Mouse (Mus musculus): Measurements from ENCODE around the gene Polr3gl. TPM values are rescaled to one million over a fixed set of nuclear protein-coding genes. Genes with fewer than 3 reads are reported as not detected.
"Not testable (repeated sequence)": the region's sequence is repeated elsewhere in the genome, so short reads cannot be mapped to it uniquely, and the experiment has no call there.

The Polr3gl gene
- polyA plus RNA-seq, 1 experiment from 2014 or later, result 36.4 TPM

DNA sequence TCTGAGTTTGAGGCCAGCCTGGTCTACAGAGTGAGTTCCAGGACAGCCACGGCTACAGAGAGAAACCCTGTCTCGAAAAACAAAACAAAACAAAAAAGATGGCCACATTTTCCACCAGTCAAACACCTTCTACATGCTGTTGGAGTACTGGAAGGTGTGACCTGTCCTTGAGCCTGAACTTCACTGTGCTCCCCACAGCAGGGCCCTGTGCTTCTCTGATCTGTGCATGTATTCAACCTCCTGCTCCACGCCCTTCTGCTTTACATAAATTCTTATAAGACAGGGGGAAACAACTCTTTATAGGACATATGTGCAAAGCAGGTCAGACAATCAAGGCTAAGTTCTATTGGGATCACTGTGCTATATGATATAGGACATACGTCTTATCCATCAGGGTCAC is 29.2 kb upstream of the Polr3gl start:
- peaks cover 30% of the 10 kb centered on the region for H3K36me3 ChIP-seq (ENCODE audit: control insufficient read depth, insufficient read depth)

DNA sequence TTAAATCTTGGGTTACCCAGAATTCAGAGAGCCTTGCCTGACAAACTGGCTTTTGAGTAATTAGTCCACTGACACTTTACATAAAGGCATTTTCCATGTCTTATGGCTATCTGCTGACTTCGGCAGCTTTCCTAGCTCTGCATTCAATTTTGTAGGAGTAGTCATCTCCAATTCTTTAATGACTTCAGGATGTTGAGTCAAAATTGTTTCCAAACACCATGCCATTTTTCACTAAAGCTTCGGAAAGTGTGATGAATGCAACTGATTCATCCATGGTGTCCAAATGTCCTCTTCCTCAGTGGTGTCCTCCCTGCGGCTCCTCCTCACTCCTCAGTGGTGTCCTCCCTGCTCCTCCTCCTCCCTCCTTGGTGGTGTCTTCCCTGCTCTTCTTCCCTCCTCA is 24.0 kb upstream of the Polr3gl start:
- no peaks in the 10 kb centered on the region for H3K27me3 ChIP-seq (ENCODE audit: control insufficient read depth, insufficient read depth, low read length)
- ATAC-seq (replicated peaks; ENCODE audit: extremely low read depth, insufficient read depth, low FRiP score), result no peak
- H3K27ac ChIP-seq (ENCODE audit: low read length), result no peak overlapping the region
- no peak overlapping the region for H3K9ac ChIP-seq (ENCODE audit: low read length)
- H3K4me1 ChIP-seq (ENCODE audit: control insufficient read depth, insufficient read depth, low read length), result no peaks in the 10 kb centered on the region
- no peak overlapping the region for H3K4me3 ChIP-seq (ENCODE audit: low read length)
- H3K36me3 ChIP-seq (ENCODE audit: control insufficient read depth, insufficient read depth), result peaks cover 37% of the 10 kb centered on the region
- no peaks in the 10 kb centered on the region for H3K9me3 ChIP-seq (replicated peaks; ENCODE audit: control insufficient read depth, low read length)
- WGBS, result 86% methylated on average over 3 of the region's 3 CpGs
- H3K4me2 ChIP-seq (ENCODE audit: low read depth, low read length), result no peak overlapping the region

More for the DNA sequence above, 29.2 kb upstream of the Polr3gl start:
- H3K27ac ChIP-seq (ENCODE audit: low read length), result no peak overlapping the region
- no peaks in the 10 kb centered on the region for H3K9me3 ChIP-seq (replicated peaks; ENCODE audit: control insufficient read depth, low read length)
- no peaks in the 10 kb centered on the region for H3K27me3 ChIP-seq (ENCODE audit: control insufficient read depth, insufficient read depth, low read length)
- ATAC-seq (replicated peaks; ENCODE audit: extremely low read depth, insufficient read depth, low FRiP score), result no peak
- H3K4me1 ChIP-seq (ENCODE audit: control insufficient read depth, insufficient read depth, low read length), result no peaks in the 10 kb centered on the region
- WGBS, result 87% methylated on average over 4 of the region's 4 CpGs
- H3K4me2 ChIP-seq (ENCODE audit: low read depth, low read length), result no peak overlapping the region
- H3K4me3 ChIP-seq (ENCODE audit: low read length), result no peak overlapping the region
- no peak overlapping the region for H3K9ac ChIP-seq (ENCODE audit: low read length)

DNA sequence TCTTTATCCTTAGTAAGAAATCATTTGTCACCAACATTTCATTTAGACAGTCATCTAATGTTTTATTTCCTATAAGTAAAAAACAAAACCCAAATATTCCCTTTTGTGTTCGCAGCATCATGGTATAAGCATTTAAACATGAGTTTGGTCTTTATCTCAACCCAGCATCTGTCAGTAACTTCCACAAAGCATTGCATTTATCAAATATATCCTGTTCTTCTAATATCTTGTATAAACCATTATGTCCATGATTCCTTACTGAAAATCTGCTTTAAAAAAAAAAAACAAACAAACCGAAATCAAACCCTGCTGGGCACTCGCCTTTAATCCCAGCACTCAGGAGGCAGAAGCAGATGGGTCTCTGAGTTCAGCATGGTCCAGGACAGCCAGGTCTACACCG is 12.6 kb upstream of the Polr3gl start:
- Histone ChIP-seq H3K4me2 (ENCODE audit: low read depth, low read length) (no peak overlapping the region), H3K27ac (ENCODE audit: low read length) (no peak overlapping the region), H3K4me3 (ENCODE audit: low read length) (no peak overlapping the region), H3K27me3 (ENCODE audit: control insufficient read depth, insufficient read depth, low read length) (no peaks in the 10 kb centered on the region), H3K9ac (ENCODE audit: low read length) (no peak overlapping the region), H3K9me3 (replicated peaks; ENCODE audit: control insufficient read depth, low read length) (no peaks in the 10 kb centered on the region), H3K36me3 (ENCODE audit: control insufficient read depth, insufficient read depth) (peaks cover 5% of the 10 kb centered on the region), H3K4me1 (ENCODE audit: control insufficient read depth, insufficient read depth, low read length) (peaks cover 36% of the 10 kb centered on the region)
- 90% methylated on average over 4 of the region's 4 CpGs for WGBS
- ATAC-seq (replicated peaks; ENCODE audit: extremely low read depth, insufficient read depth, low FRiP score), result no peak

DNA sequence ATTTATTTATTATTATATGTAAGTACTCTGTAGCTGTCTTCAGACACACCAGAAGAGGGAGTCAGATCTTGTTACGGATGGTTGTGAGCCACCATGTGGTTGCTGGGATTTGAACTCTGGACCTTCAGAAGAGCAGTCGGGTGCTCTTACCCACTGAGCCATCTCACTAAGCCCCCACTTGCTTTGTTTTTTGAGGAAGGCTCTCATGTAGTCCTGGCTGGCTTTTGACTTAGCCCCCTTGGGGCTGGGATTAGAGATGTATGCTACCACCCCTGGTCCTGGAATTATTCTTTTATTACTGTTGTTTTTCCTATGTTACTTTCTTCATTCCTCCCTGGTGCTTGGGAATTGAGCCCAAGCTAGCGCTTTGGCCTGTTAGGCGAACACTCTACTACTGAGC is 12.0 kb upstream of the Polr3gl start:
- ATAC-seq (replicated peaks; ENCODE audit: extremely low read depth, insufficient read depth, low FRiP score); H3K9me3 ChIP-seq (replicated peaks; ENCODE audit: control insufficient read depth, low read length); H3K27ac ChIP-seq (ENCODE audit: low read length); H3K4me2 ChIP-seq (ENCODE audit: low read depth, low read length); H3K9ac ChIP-seq (ENCODE audit: low read length); H3K4me3 ChIP-seq (ENCODE audit: low read length); H3K27me3 ChIP-seq (ENCODE audit: control insufficient read depth, insufficient read depth, low read length); H3K36me3 ChIP-seq (ENCODE audit: control insufficient read depth, insufficient read depth): not testable (repeated sequence)
- WGBS, result 85% methylated on average over 4 of the region's 4 CpGs
- H3K4me1 ChIP-seq (ENCODE audit: control insufficient read depth, insufficient read depth, low read length), result peaks cover 36% of the 10 kb centered on the region

DNA sequence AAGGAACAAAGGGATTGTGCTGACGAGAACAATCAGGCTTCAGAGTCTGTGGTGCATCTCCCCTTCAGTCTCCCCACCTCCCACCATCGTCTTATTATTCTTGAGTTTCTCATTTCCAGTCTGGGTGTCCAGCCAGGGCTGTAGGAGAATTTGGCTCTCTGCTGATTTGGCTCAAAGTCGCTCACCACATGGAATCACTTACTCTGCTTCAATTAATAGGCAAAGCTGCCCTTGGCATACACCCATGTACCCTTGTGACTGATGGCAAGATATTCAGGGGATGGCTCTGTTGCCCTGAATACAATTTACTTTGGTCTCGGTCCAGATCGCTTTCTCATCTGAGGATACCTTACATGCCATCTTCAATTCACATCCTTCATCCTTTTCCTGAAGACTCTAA is 9.3 kb upstream of the Polr3gl start:
- Histone ChIP-seq H3K9ac (ENCODE audit: low read length) (peak overlapping the region; percentile 79; the same call in 1 of the 2 replicates), H3K9me3 (replicated peaks; ENCODE audit: control insufficient read depth, low read length) (no peaks in the 10 kb centered on the region), H3K27me3 (ENCODE audit: control insufficient read depth, insufficient read depth, low read length) (no peaks in the 10 kb centered on the region), H3K4me1 (ENCODE audit: control insufficient read depth, insufficient read depth, low read length) (peaks cover 41% of the 10 kb centered on the region), H3K4me2 (ENCODE audit: low read depth, low read length) (peak overlapping the region; percentile 81), H3K36me3 (ENCODE audit: control insufficient read depth, insufficient read depth) (peaks cover 5% of the 10 kb centered on the region), H3K4me3 (ENCODE audit: low read length) (peak overlapping the region; percentile 62; the same call in 1 of the 2 replicates), H3K27ac (ENCODE audit: low read length) (peak overlapping the region; percentile 92)
- 62% methylated on average over 5 of the region's 5 CpGs for WGBS
- no peak for ATAC-seq (replicated peaks; ENCODE audit: extremely low read depth, insufficient read depth, low FRiP score)

DNA sequence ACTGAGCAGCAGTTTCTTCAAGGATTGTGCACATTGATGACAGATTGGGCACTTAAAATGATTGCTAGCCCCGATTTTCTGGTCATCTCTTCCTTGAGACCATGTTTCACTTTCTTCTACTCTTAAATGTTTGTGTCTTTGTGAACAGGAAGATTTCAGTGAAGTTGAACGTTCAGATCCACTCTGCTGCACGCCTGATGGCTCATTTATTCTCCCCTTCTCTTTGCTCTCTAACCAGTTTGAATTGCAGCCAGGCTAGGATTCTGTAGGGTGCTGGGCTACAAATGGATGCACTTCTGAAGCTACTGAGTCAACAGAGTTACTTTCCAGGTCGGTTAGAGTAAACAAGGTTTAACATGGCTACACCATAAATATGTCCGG is 8.7 kb upstream of the Polr3gl start:
- no peaks in the 10 kb centered on the region for H3K9me3 ChIP-seq (replicated peaks; ENCODE audit: control insufficient read depth, low read length)
- peaks cover 41% of the 10 kb centered on the region for H3K4me1 ChIP-seq (ENCODE audit: control insufficient read depth, insufficient read depth, low read length)
- no peak for ATAC-seq (replicated peaks; ENCODE audit: extremely low read depth, insufficient read depth, low FRiP score)
- peaks cover 5% of the 10 kb centered on the region for H3K36me3 ChIP-seq (ENCODE audit: control insufficient read depth, insufficient read depth)
- no peaks in the 10 kb centered on the region for H3K27me3 ChIP-seq (ENCODE audit: control insufficient read depth, insufficient read depth, low read length)
- H3K4me2 ChIP-seq (ENCODE audit: low read depth, low read length), result peak overlapping the region; percentile 81
- H3K9ac ChIP-seq (ENCODE audit: low read length), result peak overlapping the region; percentile 79
- peak overlapping the region; percentile 62 for H3K4me3 ChIP-seq (ENCODE audit: low read length)
- WGBS, result 40% methylated on average over 5 of the region's 5 CpGs
- peak overlapping the region; percentile 92 for H3K27ac ChIP-seq (ENCODE audit: low read length)

DNA sequence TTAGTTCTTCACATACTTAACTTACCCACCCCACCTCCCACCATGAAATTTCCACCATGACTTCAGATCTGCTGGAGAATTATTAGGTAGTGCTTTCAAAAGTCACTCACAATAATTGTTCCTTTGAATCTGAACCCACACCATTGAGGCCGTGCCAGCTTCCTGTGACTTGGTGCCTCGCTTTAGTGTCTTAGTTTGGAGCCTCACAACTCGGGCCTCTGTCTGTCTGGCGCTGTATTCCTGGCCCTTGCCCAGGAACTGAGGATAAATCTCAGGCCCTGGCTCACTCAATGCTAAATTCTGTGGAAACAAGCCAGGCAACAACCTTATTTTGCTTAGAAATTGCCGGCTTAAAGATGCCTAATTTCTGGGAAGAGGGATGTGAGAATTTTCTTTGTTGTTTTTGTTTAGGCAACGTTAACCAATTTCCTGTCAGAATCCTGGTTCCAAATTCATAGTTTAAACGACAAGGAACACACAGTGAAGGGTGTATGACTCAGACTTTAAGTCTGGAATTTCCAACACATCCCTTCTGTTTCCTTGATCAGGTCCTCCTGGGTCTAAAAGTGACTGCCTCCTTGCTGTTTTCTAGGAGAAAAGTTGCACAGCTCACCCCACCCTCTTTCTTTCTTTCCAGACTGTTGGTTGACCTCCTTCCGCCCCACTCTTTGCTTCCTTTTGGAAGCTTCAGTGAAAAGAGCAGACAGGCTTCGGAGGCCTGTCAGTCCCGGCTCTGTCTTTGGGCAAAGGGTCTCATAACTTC is 8.1 kb upstream of the Polr3gl start:
- ATAC-seq (replicated peaks; ENCODE audit: extremely low read depth, insufficient read depth, low FRiP score), result no peak
- peak overlapping the region; percentile 92 for H3K27ac ChIP-seq (ENCODE audit: low read length)
- peak overlapping the region; percentile 62 for H3K4me3 ChIP-seq (ENCODE audit: low read length)
- peak overlapping the region; percentile 81 for H3K4me2 ChIP-seq (ENCODE audit: low read depth, low read length)
- H3K36me3 ChIP-seq (ENCODE audit: control insufficient read depth, insufficient read depth), result peaks cover 5% of the 10 kb centered on the region
- peaks cover 39% of the 10 kb centered on the region for H3K4me1 ChIP-seq (ENCODE audit: control insufficient read depth, insufficient read depth, low read length)
- WGBS, result 28% methylated on average over 10 of the region's 10 CpGs
- H3K27me3 ChIP-seq (ENCODE audit: control insufficient read depth, insufficient read depth, low read length), result no peaks in the 10 kb centered on the region
- no peaks in the 10 kb centered on the region for H3K9me3 ChIP-seq (replicated peaks; ENCODE audit: control insufficient read depth, low read length)
- H3K9ac ChIP-seq (ENCODE audit: low read length), result peak overlapping the region; percentile 79

DNA sequence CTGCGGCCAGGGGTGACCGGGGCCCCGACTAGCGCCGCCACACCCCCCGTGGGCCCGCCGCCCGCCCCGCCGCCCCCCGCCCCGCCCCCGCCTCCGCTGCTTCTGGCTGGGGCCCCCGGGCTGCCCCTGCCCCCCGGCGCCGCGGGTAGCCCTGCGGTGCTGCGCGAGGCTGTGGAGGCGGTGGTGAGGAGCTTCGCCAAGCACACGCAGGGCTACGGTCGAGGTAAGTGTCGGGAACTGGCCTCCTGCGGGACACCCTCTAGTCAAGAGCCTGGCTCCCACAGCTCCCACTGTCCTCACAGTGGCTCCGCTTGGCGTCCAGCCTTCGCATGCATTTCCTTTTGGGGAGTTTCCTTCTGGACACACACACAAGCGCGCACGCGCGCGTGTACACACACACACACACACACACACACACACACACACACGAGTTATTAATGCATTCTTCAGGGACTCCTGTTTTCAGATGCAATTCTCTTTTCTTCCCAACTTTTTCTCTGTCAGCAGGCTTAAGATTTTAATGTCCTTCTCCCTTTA is 7.3 kb upstream of the Polr3gl start:
- H3K9me3 ChIP-seq (replicated peaks; ENCODE audit: control insufficient read depth, low read length), result no peaks in the 10 kb centered on the region
- peak overlapping the region; percentile 62 for H3K4me3 ChIP-seq (ENCODE audit: low read length)
- H3K4me2 ChIP-seq (ENCODE audit: low read depth, low read length), result peak overlapping the region; percentile 81
- H3K4me1 ChIP-seq (ENCODE audit: control insufficient read depth, insufficient read depth, low read length), result peaks cover 44% of the 10 kb centered on the region
- H3K27me3 ChIP-seq (ENCODE audit: control insufficient read depth, insufficient read depth, low read length), result no peaks in the 10 kb centered on the region
- peak overlapping the region; percentile 79 for H3K9ac ChIP-seq (ENCODE audit: low read length)
- 1% methylated on average over 26 of the region's 40 CpGs for WGBS
- peak; percentile 72 for ATAC-seq (replicated peaks; ENCODE audit: extremely low read depth, insufficient read depth, low FRiP score)
- peaks cover 5% of the 10 kb centered on the region for H3K36me3 ChIP-seq (ENCODE audit: control insufficient read depth, insufficient read depth)
- H3K27ac ChIP-seq (ENCODE audit: low read length), result peak overlapping the region; percentile 92

DNA sequence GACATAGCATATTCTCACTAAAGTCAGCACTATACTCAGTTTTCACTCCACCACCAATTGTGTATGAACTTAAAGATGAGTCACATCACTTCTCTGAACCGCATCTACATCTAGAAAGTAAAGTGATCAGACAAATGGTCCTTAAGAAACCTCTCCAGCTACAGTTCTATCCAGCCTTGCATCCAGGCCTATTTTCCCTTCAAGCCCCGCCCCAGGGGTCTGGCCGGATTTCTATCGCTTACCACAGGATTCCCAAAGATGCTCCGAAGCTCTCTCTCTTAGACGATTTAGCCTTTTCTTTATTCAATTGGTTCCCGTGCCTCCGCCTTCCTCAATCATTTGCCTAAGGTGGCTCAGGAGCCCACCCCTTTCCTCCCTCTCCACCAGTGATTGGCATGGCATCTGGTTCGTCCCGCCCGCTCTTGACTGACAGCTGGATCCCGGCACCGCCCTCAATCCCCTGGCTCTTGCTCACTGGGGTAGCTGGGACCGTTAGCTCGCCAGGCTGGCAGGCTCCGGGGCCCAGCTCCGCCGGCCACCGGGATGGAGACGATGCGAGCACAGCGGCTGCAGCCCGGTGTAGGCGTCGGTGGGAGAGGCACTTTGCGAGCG is 6.8 kb upstream of the Polr3gl start, which contains the start of gene Lix1l:
Lix1l (plus strand) TSS at position 511 of the 612 bp plus-strand sequence.
- ATAC-seq (replicated peaks; ENCODE audit: extremely low read depth, insufficient read depth, low FRiP score), result peak; percentile 92
- Histone ChIP-seq H3K4me3 (ENCODE audit: low read length) (peak within 1 kb of the TSS; percentile 62), H3K4me2 (ENCODE audit: low read depth, low read length) (peak within 1 kb of the TSS; percentile 81), H3K27me3 (ENCODE audit: control insufficient read depth, insufficient read depth, low read length) (no peaks in the 10 kb centered on the region; the same call in 1 of the 2 replicates), H3K9me3 (replicated peaks; ENCODE audit: control insufficient read depth, low read length) (no peaks in the 10 kb centered on the region), H3K4me1 (ENCODE audit: control insufficient read depth, insufficient read depth, low read length) (peaks cover 50% of the 10 kb centered on the region), H3K36me3 (ENCODE audit: control insufficient read depth, insufficient read depth) (peaks cover 5% of the 10 kb centered on the region), H3K9ac (ENCODE audit: low read length) (peak within 1 kb of the TSS; percentile 79), H3K27ac (ENCODE audit: low read length) (peak within 1 kb of the TSS; percentile 92)
- 1% methylated on average over 27 of the region's 27 CpGs for WGBS
